Comparison of ENCODE assay signal across 8 mouse cellular contexts in genomic region chr10:128368402-128369217, GRCm38 (mm10). TPM values are rescaled to one million over a fixed set of nuclear protein-coding genes. Genes with fewer than 3 reads are reported as not detected.
DNase-seq lines count a peak whose midpoint lies in the region; ATAC-seq lines count a peak whose summit lies in the region.

Coq10a (minus strand) TSS chr10:128368997.

- under 1% methylated on average over 87 of the region's 87 CpGs for WGBS in heart, embryonic 10.5 days
- under 1% methylated on average over 75 of the region's 87 CpGs for WGBS in kidney, embryonic 15.5 days

- peak within 1 kb of the TSS; percentile 80 for H3K4me3 ChIP-seq in heart, embryonic 10.5 days
- peak within 1 kb of the TSS; percentile 73 for H3K4me3 ChIP-seq in kidney, embryonic 15.5 days (replicated peaks)

- H3K4me2 ChIP-seq in kidney, embryonic 15.5 days: peak within 1 kb of the TSS; percentile 88

- H3K4me1 ChIP-seq in heart, embryonic 10.5 days: peaks cover 29% of the 10 kb centered on the region
- H3K4me1 ChIP-seq in kidney, embryonic 15.5 days: peaks cover 18% of the 10 kb centered on the region

- peak; percentile 90 for ATAC-seq in erythroblast, adult 5-6 weeks (replicated peaks; ENCODE audit: low FRiP score, poor library complexity, severe bottlenecking)
- peak; percentile 97 for ATAC-seq in kidney, embryonic 15.5 days (replicated peaks; ENCODE audit: low FRiP score)
- peak; percentile 80 for ATAC-seq in monocyte, adult 5-6 weeks (replicated peaks; ENCODE audit: insufficient number of reproducible peaks, low FRiP score, low TSS enrichment, poor library complexity, severe bottlenecking)

- peaks cover 13% of the 10 kb centered on the region for H3K36me3 ChIP-seq in heart, embryonic 10.5 days
- peaks cover 23% of the 10 kb centered on the region for H3K36me3 ChIP-seq in kidney, embryonic 15.5 days

- peak; percentile 90 to 91 for DNase-seq in B cell, adult 2 months
- DNase-seq in brain, adult 2 months (ENCODE audit: low read depth, low spot score): peak; percentile 99
- DNase-seq in heart, embryonic 10.5 days (ENCODE audit: low spot score): peak; percentile 96
- peak; percentile 88 for DNase-seq in liver
- DNase-seq in spleen, postnatal 4 days (ENCODE audit: low spot score in 2 of 2): peak; percentile 85 to 93

- no peaks in the 10 kb centered on the region for H3K9me3 ChIP-seq in heart, embryonic 10.5 days
- no peaks in the 10 kb centered on the region for H3K9me3 ChIP-seq in kidney, embryonic 15.5 days (replicated peaks)

- H3K27ac ChIP-seq in heart, embryonic 10.5 days: peak within 1 kb of the TSS; percentile 86
- H3K27ac ChIP-seq in kidney, embryonic 15.5 days: peak within 1 kb of the TSS; percentile 92

- peak within 1 kb of the TSS; percentile 61 for H3K9ac ChIP-seq in kidney, embryonic 15.5 days

- H3K27me3 ChIP-seq in heart, embryonic 10.5 days (ENCODE audit: insufficient read depth, poor library complexity, severe bottlenecking): no peaks in the 10 kb centered on the region
- no peaks in the 10 kb centered on the region for H3K27me3 ChIP-seq in kidney, embryonic 15.5 days

RNA-seq across cellular contexts. Expression of gene Coq10a, which starts in this region (rescaled TPM):
- total RNA-seq in erythroblast, adult 5-6 weeks (2015; ENCODE audit: low replicate concordance): 1.9 and 5.6 TPM in 2 replicates
- 2.8 and 3.2 TPM in 2 replicates for total RNA-seq in erythroblast, adult 5-6 weeks (2017; ENCODE audit: low replicate concordance)
- polyA plus RNA-seq in heart, embryonic 10.5 days (2016; fragmentation: Nextera tagmentation; extraction: Ambion mirVana): 9.7 and 10.7 TPM in 2 replicates
- 13.7 TPM in 2 replicates for polyA plus RNA-seq in kidney, embryonic 15.5 days (2015; fragmentation: Nextera tagmentation; extraction: Ambion mirVana)
- total RNA-seq in monocyte, adult 5-6 weeks (2017): 18.2 to 21.9 TPM (median 19.4 TPM) in 3 replicates

Comparison
In these comparisons a context has a peak if more than half of its experiments do, and no peak if none do; other contexts are left out.
1. Peak in every context shown above with its lines: DNase-seq, ATAC-seq, H3K4me3 ChIP-seq and H3K27ac ChIP-seq.